Mouse (Mus musculus) common myeloid progenitor, adult 5-6 weeks (primary cell): ENCODE measurements around the gene Gnpat. TPM values are rescaled to one million over a fixed set of nuclear protein-coding genes. Genes with fewer than 3 reads are reported as not detected.

Source experiments
- ATAC-seq: replicated peaks from 2 replicates; pipeline ENCODE4 v1.8.0; 2016; ENCODE audit warnings: low read depth, mild to moderate bottlenecking, moderate TSS enrichment, inconsistent platforms; ENCODE audit not compliant: poor library complexity, severe bottlenecking
- total RNA-seq: library from RNA; stranded (forward); fragments of 200-1000, 187-1606 nt; gene quantifications from 2 replicates; pipeline ENCODE4 v1.2.3, GENCODE M21; 2017

Gene Gnpat
- total RNA-seq, 1 experiment from 2014 or later, result 90.7 TPM

GRCm38 (mm10) chr8:124897386-124898250, 34.8 kb downstream of the Gnpat start, which contains the start of the genes Exoc8 and Sprtn:
Gene Exoc8, minus strand, starts transcription at chr8:124897705.
Gene Sprtn, plus strand, starts transcription at chr8:124897886.
- ATAC-seq, result peak; percentile 76

- ATAC-seq, result peak; percentile 2; the same call in 1 of the 2 replicates
Measured at GRCm38 (mm10) chr8:124898251-124898905, 35.5 kb downstream of the Gnpat start.

GRCm38 (mm10) chr8:124903198-124903597, 40.4 kb downstream of the Gnpat start:
- no peak for ATAC-seq

DNA sequence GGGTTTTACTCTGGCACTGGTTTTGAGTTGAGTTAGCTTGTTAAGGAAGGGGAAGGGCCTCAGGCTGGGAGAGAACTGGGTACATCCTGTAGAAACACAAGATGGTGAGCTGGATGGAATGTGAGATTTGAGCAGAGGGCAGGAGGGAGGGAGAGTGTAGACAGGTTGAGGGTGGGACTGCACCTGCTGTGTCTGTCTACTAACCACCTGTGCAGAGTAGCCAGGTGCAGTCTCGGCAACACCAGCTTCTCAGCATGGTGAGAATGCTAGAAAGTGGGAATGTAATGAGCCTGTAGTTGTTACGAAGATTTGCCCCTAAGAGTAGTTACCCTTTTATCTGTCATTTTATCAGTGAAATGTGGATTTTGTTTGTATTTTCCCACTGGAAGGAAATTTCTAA, 42.6 kb downstream of the Gnpat start:
- ATAC-seq, result no peak

GRCm38 (mm10) chr8:124909936-124910335, 47.1 kb downstream of the Gnpat start:
- no peak for ATAC-seq

DNA sequence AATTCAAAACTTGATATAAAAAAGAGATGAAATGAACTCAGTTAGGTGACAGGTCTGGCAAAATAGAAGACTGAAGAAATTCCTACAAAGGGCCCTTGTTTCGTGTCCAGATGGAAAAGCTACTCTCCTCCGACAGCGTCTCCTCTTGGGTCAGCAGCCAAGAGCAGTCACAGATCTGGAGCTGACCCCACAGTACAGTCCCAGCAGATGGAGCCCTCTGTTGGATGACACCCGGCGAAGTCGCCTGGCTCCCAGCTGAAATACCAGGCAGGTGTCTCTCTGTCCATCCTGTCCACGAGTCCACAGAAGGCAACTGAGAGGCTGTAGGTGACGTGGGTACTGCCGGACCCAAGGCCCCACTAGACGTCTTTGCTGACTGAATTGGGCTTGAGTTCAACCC, 47.5 kb downstream of the Gnpat start:
- ATAC-seq, result no peak

DNA sequence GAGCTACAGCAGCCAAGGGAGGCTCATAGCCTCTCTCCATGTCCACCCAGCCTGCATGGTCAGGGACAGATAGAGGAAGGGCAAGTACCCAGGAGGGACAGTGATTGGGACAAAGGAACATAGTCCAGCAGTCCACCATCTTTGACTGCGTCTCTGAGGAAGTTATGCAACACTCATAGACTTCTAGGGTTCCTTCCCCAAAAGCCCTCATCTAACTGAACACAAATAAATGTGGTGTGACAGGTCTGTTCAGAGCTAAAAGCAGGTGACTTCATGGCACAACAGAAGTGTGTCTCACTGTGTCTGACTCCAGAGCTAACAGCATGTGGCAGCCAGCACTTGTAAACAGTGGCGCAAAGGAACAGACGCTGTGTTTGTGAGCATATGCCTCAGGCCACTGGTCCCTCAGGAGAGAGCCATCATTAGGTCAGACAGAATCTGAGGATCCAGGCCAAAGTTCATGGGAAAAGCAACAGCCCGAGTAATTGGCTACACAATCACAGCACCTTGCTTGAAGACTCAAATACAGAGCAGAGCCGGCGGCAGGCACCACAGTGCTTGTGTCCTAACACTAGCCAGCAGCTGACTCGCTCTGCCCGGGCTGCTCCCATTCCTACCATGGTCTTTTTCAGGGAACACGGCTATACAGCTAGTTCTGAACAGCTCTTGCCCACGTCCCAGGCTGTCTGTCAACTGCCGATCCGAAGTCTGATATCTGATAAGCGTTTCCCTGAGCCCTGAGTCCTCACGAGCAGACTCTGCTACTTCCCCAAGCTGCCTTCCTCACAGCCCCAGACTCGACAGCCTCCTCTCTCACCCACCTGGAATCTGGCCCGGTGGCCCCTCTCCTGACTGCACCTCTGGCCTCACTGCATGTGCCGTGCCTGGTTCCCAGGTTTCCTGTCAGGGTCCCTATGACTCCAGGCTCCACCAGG, 49.4 kb downstream of the Gnpat start:
- ATAC-seq, result peak; percentile 72

DNA sequence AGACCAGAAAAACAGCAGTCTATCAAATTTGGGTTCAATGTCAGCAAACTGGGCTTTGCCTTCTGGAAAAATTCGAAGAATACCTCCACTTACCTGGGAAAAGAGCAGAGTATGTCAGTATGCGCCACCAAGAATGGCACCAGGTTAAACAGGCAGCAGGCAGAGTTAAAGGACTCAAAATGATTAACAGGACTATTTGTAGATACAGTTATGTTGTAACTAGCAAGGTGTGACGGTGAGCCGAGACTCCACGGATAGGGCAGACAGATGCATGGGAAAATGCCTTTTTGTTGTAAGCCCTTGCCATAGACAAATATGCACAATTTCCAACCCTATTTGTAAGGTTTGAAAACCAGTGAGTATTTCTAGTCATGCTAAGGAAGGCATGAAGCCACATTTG, 51.2 kb downstream of the Gnpat start:
- no peak for ATAC-seq

DNA sequence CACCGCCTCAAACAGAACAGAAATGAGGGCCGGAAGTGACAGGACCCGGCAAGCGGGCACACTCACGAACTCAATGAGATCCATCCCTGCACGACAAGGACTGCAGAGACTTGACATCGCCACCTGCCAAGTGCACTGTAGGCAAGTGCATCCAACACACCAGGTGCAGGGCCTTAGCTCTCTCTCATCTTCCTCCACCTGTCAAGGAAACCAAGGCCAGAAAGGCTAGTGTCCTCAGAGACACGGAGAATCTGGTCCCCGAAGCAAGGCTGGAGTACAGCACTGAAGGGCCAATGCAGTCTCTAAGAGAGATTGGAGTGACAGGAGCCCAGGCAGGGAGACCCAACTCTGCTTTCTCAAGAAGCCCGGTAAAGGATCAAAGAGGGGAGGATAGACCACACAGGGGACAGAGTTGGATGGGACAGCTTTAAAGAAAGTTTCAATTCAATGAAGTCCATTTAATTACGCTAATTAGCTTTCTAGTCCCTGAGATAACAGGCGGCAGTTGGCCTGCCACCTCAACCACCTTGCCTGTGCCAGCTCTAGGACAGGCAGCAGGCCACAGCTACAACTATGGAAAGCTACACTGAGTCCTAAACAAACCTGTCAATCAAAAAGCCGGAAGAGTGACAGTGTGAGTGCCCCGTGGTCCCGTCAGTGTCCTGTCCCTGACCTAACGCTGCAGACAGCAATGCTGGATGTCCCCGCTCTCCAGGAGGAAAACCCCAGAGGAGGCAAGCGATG, 55.1 kb downstream of the Gnpat start:
- ATAC-seq, result no peak

DNA sequence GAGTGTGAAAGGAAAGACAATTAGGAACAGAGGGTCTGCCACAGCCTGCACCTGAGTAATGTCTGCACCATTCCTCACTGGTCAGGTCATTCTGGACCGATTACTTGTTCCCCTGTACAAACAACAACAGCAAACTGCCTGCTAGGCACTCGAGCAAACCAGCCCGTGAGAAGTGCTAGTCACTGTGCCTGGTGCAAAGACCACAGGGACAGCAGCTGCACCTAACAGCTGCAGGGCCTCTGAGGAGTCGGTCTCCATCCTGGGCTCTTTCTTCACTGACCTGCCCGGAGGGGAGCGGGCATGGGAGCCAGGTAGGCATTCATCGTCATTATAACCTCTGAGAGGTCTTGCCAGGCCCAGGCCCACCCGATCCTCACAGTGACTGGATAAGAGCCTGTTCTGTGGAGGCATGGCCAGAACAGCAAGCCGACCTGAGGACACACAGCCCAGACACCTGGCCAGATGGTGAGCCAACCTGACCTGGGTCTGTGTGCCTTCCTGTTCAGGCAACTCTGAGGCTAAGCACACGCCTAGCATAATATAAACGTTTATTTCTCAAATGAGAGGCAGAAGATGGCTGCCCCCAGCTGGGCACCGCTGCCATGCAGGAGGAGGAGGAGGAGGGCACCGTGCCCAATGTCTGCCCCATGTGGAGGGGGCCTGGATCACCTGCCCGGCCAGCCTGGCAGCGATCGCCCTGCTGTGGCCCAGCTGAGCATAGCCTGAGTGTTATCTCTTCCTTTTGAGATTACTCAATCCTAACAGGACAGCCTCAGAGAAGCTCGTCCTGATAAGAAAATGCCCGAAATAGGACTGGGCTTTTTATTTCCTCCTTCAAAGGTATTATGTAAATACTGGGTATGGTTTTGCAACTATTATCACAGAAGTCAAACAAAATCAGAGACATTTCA, 58.8 kb downstream of the Gnpat start:
- peak; percentile 63 for ATAC-seq

- ATAC-seq, result no peak
Measured at GRCm38 (mm10) chr8:124922490-124923089, 59.8 kb downstream of the Gnpat start.

DNA sequence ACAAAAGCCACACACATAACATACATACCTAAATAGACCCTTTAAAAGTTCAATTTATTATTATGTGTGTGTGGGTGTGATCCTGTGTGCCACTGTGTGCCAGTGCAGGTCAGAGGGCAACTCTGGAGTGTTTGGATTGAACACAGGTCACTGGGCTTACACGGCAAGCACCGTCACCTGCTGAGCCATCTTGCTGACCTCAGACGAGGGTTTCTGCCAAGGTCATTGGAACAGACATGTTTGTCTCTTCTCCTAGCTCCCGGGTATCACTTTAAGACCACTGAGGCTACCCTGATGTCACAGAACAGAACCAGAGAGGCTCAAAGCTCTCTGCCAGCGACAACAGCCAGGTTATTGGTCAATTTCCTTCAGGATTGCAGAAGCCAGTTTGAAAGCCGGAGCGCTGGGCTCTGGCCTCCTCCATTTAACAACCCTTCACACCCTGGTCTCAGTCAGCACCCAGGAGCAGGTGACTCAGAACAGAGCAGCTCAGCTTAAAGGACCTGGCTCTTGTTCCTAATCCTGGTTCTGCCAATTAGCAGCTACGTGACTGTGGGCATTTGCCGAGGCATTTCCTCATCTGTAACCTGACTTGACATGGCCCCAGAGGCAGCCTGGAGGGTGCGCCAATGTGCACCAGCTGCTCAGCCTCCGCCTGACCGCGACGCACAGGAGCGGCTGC, 61.3 kb downstream of the Gnpat start:
- no peak for ATAC-seq

DNA sequence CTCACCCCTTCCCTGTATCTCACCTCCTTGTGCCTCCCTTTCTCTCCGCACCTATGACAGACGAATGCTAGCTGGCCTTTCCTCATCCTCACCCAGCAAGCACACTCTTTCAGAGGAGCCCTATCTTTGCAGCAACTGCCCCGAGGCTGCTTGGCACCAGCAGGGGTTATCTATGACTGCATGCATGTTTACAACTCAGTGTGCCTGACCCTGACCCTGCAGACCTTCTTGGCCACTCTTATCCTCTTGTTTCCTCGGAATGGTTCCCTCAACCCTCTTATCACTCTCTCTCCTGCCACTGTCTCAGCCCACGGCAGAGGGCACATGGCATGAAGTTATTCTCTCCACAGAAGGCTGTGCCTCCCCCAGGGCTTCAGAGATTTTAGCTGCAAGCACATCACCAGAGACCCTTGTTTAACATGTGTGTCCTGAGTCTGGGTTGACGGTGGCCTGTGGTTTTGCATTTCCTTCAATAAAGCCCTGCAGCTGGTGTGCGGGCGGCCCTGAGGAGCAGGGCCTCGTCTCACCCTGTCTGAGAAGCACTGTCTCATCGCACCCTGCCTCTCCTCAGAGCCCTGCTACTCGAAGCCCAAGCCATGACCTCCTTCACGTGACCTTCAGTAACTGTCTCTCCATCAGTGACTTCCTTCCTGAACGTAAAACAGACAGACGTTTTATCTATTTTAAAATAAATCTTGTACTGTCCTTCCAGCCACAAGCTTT, 62.9 kb downstream of the Gnpat start:
- ATAC-seq, result peak; percentile 52

- no peak for ATAC-seq
Measured at GRCm38 (mm10) chr8:124926351-124926771, 63.5 kb downstream of the Gnpat start.

DNA sequence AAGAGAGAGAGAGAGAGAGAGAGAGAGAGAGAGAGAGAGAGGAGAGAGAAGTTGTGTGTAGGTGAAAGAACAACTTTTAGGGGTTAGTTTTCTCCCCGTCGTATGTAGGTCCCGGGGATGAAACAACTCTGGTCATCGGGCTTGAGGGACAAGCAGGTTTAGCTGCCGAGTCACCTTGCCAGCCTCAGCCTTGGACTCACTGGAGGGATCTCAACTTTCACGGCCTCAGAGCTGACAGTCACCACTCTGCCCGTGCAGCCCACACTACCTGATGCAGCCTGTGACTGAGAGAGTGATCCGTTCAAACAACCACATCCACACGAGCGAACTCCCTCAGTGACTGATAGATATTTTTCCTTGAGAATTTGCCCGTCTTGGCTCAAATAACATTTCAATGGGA, 66.2 kb downstream of the Gnpat start:
- ATAC-seq, result no peak

GRCm38 (mm10) chr8:124930086-124930485, 67.3 kb downstream of the Gnpat start:
- no peak for ATAC-seq

GRCm38 (mm10) chr8:124930649-124931048, 67.8 kb downstream of the Gnpat start:
- ATAC-seq, result no peak
